Mouse (Mus musculus) lung, postnatal 0 days (tissue): Measurements from ENCODE around the gene Gm7970. TPM values are rescaled to one million over a fixed set of nuclear protein-coding genes. Genes with fewer than 3 reads are reported as not detected.
"Not testable (repeated sequence)": the region's sequence is repeated elsewhere in the genome, so short reads cannot be mapped to it uniquely, and the experiment has no call there.

Experiments
- ATAC-seq: fragments of 200-750 bp; cut with Nextera tagmentation; 2 replicates; pipeline ENCODE4 v1.8.0; 2017; ENCODE audit warnings: moderate library complexity
- DNase-seq: peaks from one replicate; pipeline ENCODE4 v3.0.0-alpha.2; 2016; ENCODE audit warnings: low spot score
- H3K27ac ChIP-seq: fragments of 300-500 bp; sonication (generic); 2 replicates; pipeline ENCODE4 v1.5.1; 2014; ENCODE audit warnings: antibody characterized with exemption, mild to moderate bottlenecking, low read length, mixed read lengths
- H3K27me3 ChIP-seq: fragments of 300-500 bp; sonication (generic); replicated peaks from 2 replicates; pipeline ENCODE4 v1.6.1; 2014; ENCODE audit warnings: low read length, mixed read lengths; ENCODE audit not compliant: insufficient read depth
- H3K36me3 ChIP-seq: fragments of 300-500 bp; sonication (generic); 2 replicates; pipeline ENCODE4 v1.6.1; 2014; ENCODE audit warnings: low read length, mixed read lengths; ENCODE audit not compliant: insufficient read depth
- H3K4me1 ChIP-seq: fragments of 300-500 bp; sonication (generic); 2 replicates; pipeline ENCODE4 v1.6.1; 2014; ENCODE audit warnings: antibody characterized with exemption, low read depth, low read length, mixed read lengths; ENCODE audit not compliant: insufficient read depth
- H3K4me2 ChIP-seq: fragments of 300-500 bp; sonication (generic); replicated peaks from 2 replicates; pipeline ENCODE4 v1.6.1; 2014; ENCODE audit warnings: low read depth, mild to moderate bottlenecking, low read length, moderate library complexity, mixed read lengths
- H3K4me3 ChIP-seq: fragments of 300-500 bp; sonication (generic); 2 replicates; pipeline ENCODE4 v1.5.1; 2014; ENCODE audit warnings: low read depth, low read length
- H3K9ac ChIP-seq: fragments of 300-500 bp; sonication (generic); replicated peaks from 2 replicates; pipeline ENCODE4 v1.6.1; 2014; ENCODE audit warnings: low read depth, mild to moderate bottlenecking
- H3K9me3 ChIP-seq: fragments of 300-500 bp; sonication (generic); 2 replicates; pipeline ENCODE4 v1.6.1; 2016; ENCODE audit warnings: low read length, mixed read lengths
- WGBS: fragments of 180-500 bp; shearing (Covaris S2); extraction: QIAGEN DNeasy Blood & Tissue Kit; methylation state at CpG from one replicate; pipeline ENCODE4 v1.1.7; 2014; 5-methylcytosine and 5-hydroxymethylcytosine counted together
- polyA plus RNA-seq: library from polyadenylated mRNA; unstranded; fragments of >200 nt; fragmentation: Nextera tagmentation; extraction: Ambion mirVana; gene quantifications from 2 replicates; pipeline ENCODE4 v1.2.1, GENCODE M21; 2015

Gm7970 gene
- polyA plus RNA-seq, result not detected in 2 replicates

DNA sequence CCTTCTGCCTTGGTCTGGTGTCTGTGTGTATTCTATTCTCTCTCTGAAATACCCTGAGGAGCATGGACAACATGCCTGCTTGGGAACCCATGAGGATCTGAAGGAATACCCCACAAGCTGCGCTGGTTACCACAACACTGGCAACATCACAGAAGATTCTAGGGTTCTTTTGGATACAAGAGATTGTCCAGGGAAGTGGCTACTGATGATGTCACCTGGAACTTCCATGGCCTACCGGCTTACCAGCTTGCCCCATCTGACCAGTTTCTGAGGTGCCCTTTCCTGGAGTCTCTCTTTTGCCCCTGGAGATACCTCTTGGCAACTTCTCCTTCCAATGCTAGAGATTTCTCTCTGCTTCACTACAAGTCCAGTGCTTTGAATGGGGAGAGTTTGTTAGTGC, at the start of gene Gm7970:
Gene Gm7970, minus strand, starts transcription at position 101 of the 400 bp plus-strand sequence.
- not testable (repeated sequence) for H3K4me3 ChIP-seq, H3K9me3 ChIP-seq, H3K4me1 ChIP-seq, H3K27me3 ChIP-seq, H3K27ac ChIP-seq, H3K36me3 ChIP-seq, DNase-seq, H3K4me2 ChIP-seq, ATAC-seq, H3K9ac ChIP-seq
- no CpG with 5 or more reads among the region's 2 CpGs for WGBS

DNA sequence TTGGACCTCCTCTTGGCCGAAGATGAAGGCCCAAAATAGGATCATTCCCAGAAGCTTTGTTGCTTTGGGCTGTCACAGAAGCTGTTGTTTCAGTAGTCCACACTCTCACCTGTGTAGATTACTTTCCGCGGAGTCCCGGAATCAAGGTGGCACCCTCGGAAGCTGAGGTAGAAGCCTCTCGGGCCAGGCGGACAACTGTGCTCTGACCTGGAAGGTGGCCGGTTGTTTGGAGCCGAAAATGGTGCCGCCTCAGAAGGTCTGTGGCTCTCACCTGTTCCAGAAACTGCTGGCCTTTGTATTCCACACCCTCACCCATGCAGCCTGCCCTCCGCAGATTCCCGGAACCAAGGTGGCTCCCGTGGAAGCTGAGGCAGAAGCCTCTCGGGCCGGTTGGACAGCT, 45.6 kb upstream of the Gm7970 start:
- DNase-seq, H3K36me3 ChIP-seq, H3K27me3 ChIP-seq, H3K4me1 ChIP-seq, H3K9me3 ChIP-seq, H3K27ac ChIP-seq, ATAC-seq, H3K4me3 ChIP-seq, H3K9ac ChIP-seq, H3K4me2 ChIP-seq: not testable (repeated sequence)
- WGBS, result 89% methylated on average over 15 of the region's 15 CpGs

DNA sequence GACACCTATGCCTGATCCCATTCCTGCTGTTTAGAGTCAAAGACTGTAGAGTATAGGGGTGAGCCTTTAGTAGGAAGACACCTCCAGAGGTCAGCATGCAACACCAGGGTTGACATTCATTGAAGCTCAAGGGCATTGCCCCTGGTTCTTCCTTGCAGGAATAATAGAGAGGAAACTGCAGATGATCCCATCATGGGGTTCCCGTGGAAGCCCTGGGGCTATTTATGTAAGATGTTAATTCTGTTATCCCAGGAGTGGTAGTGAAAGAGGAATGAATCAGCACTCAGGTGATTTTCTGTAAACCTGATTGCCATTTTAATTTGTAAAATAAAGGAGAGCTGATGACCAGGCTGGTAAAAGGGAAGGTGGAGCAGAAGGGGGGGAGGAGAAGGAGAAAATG, 31.0 kb upstream of the Gm7970 start:
- not testable (repeated sequence) for H3K4me3 ChIP-seq, H3K4me2 ChIP-seq, H3K27ac ChIP-seq, H3K27me3 ChIP-seq, H3K9ac ChIP-seq, H3K9me3 ChIP-seq, DNase-seq, H3K4me1 ChIP-seq, ATAC-seq, H3K36me3 ChIP-seq
- WGBS, result 66% methylated on average over 1 of the region's 1 CpGs

DNA sequence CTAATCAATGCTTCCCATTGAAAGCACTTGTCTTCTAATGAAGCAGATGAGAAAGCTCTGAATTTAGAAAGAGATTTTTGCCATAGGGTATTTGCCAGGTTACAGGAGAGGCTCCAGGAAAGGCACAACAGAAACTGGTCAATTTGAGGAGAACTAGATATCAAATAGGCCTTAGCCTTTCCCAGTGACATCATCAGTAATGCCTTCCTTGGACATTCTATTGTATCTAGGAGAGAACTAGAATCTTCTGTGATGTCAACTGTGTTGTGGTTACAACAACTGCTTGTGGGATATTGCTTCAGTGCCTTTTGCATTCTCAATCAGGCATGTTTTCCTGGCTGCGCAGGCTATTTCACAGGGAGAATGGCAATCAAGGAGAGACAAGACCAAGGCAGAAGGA, 17.5 kb upstream of the Gm7970 start, which contains the start of gene 1700049E17Rik2:
Gene 1700049E17Rik2, plus strand, starts transcription at position 301 of the 400 bp plus-strand sequence.
- H3K27me3 ChIP-seq, H3K4me2 ChIP-seq, DNase-seq, ATAC-seq, H3K4me3 ChIP-seq, H3K9ac ChIP-seq, H3K36me3 ChIP-seq, H3K27ac ChIP-seq, H3K4me1 ChIP-seq, H3K9me3 ChIP-seq: not testable (repeated sequence)
- WGBS, result no CpG with 5 or more reads among the region's 1 CpGs

DNA sequence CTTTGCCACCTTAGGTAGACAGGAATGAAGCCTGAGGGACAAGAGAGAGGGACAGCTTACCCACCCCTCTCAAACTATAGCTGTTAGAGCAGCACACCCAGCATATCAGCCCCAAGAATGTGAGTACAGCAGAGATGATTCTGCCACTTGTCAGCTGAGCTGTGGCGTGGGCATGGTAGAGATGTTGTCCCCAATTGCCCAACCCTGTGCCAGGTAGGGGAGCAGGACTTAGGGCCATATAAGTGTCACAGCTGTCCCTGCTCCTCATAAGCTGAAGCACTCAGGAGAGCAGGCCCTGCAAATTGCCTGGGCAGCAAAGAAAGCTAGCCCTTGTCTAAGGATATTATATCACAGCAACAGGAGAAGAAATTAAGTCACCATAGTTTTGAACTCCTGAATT, 30.7 kb downstream of the Gm7970 start:
- not testable (repeated sequence) for H3K9ac ChIP-seq, H3K27me3 ChIP-seq, H3K9me3 ChIP-seq, ATAC-seq, H3K36me3 ChIP-seq, H3K27ac ChIP-seq, H3K4me2 ChIP-seq, H3K4me1 ChIP-seq, H3K4me3 ChIP-seq, DNase-seq
- 79% methylated on average over 1 of the region's 1 CpGs for WGBS

DNA sequence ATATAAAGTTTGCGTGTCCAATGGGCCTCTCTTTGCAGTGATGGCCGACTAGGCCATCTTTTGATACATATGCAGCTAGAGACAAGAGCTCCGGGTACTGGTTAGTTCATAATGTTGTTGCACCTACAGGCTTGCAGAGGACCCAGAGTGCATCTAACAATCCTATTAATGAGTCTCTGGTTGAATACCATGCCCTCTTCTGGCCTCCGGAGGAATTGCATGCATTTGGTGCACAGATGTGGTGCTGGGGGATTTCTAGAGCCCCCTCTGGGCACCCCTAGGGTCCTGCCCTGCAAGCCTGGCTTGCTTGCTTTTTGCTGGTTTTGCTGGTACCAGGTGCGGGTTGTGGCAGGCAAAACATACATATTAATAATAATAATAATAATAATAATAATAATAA, 34.7 kb downstream of the Gm7970 start:
- H3K36me3 ChIP-seq, H3K9me3 ChIP-seq, H3K4me2 ChIP-seq, H3K9ac ChIP-seq, DNase-seq, H3K4me3 ChIP-seq, H3K4me1 ChIP-seq, ATAC-seq, H3K27ac ChIP-seq, H3K27me3 ChIP-seq: not testable (repeated sequence)
- WGBS, result 76% methylated on average over 5 of the region's 5 CpGs

Other genes starting within 250 kb of the Gm7970 start
- not detected in 2 replicates for gene Gm5798, start 207.0 kb downstream of the Gm7970 start, polyA plus RNA-seq
- gene Gm7945, start 169.2 kb downstream of the Gm7970 start, polyA plus RNA-seq, result not detected in 2 replicates
- not detected in 2 replicates for gene Gm6482, start 147.3 kb downstream of the Gm7970 start, polyA plus RNA-seq
- gene Gm7954, start 102.1 kb downstream of the Gm7970 start, polyA plus RNA-seq, result not detected in 2 replicates
- not detected in 2 replicates for gene Gm3486, start 66.1 kb downstream of the Gm7970 start, polyA plus RNA-seq
- gene 1700049E17Rik2, start 17.6 kb upstream of the Gm7970 start, polyA plus RNA-seq, result not detected in 2 replicates
- not detected in 2 replicates for gene Gm3072, start 69.0 kb upstream of the Gm7970 start, polyA plus RNA-seq
- gene Gm3676, start 90.9 kb upstream of the Gm7970 start, polyA plus RNA-seq, result not detected in 2 replicates
- not detected in 2 replicates for gene Gm8068, start 146.3 kb upstream of the Gm7970 start, polyA plus RNA-seq
- gene Gm7929, start 195.0 kb upstream of the Gm7970 start, polyA plus RNA-seq, result not detected in 2 replicates
- gene Gm47189, start 216.9 kb upstream of the Gm7970 start, polyA plus RNA-seq, result not detected in 2 replicates